24 mouse cellular contexts compared by ENCODE assay signal in the genomic region with DNA sequence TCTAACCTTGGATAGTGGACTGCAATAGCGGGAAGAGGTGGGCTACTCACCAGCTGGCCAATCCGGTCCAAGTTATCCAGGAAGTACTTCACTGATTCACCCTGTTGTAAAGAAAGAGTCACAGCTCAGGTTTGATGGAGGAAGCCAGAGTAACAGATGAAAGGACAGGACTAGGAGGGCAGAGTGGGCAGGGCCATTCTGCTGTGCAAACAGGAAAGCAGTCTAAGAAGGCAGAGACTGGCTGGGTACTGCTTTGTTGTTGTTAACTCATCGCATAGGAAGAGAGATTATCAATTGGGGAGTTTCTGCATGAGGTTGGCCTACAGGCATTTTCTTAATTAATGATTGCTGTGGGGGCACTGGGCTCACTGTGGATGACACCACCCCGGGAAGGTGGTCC. TPM values are rescaled to one million over a fixed set of nuclear protein-coding genes. Genes with fewer than 3 reads are reported as not detected.
DNase-seq lines count a peak whose midpoint lies in the region; ATAC-seq and TF ChIP-seq lines count a peak whose summit lies in the region.
"Had no signal": no experiment of that assay in that cellular context is flagged by ENCODE, and none has a peak within 500 bp of the region (broad histone marks: within the 10 kb centered on the region; RNA-seq: fewer than 3 reads in every experiment).

No protein-coding gene starts in this region.

- no peaks in the 10 kb centered on the region for H3K27me3 ChIP-seq in lung, postnatal 0 days (replicated peaks; ENCODE audit: insufficient read depth, low read length)
- no peaks in the 10 kb centered on the region for H3K27me3 ChIP-seq in kidney, embryonic 14.5 days (ENCODE audit: control insufficient read depth, insufficient read depth, low read length)
- H3K27me3 ChIP-seq: heart, embryonic 13.5 days; limb, embryonic 12.5 days; midbrain, embryonic 15.5 days; Patski had no signal

- TF ChIP-seq EP300 in lung, postnatal 0 days (IDR thresholded peaks at IDR 0.05): no peak

- H3K4me3 ChIP-seq in lung, postnatal 0 days (ENCODE audit: low read depth, low read length): no peak overlapping the region
- H3K4me3 ChIP-seq in kidney, embryonic 14.5 days (ENCODE audit: low read length): no peak overlapping the region
- H3K4me3 ChIP-seq: heart, embryonic 13.5 days; left cerebral cortex, adult 2 months; limb, embryonic 12.5 days; midbrain, embryonic 15.5 days had no signal

- DNase-seq in lung, postnatal 0 days (ENCODE audit: low spot score): no peak
- DNase-seq in lung, adult 18-20 months: no peak
- peak; percentile 15 for DNase-seq in T-cell, adult 2 months (ENCODE audit: low spot score)
- DNase-seq in frontal cortex, postnatal 25 days (ENCODE audit: low spot score in 2 of 2): no peak
- DNase-seq: adrenal gland, postnatal 25 days; cerebellum, adult 8-10 months; cerebellum, postnatal 36 days; heart, postnatal 10 days; kidney, adult 9 months; kidney, postnatal 14 days; lung, postnatal 10 days; right cerebral cortex, adult 18-20 months; right cerebral cortex, postnatal 4 days; thymus, postnatal 4 days had no signal

- H3K36me3 ChIP-seq in lung, postnatal 0 days (ENCODE audit: insufficient read depth, low read length): peaks cover 26% of the 10 kb centered on the region
- H3K36me3 ChIP-seq in kidney, embryonic 14.5 days (ENCODE audit: control insufficient read depth, insufficient read depth, low read length): peaks cover 34% of the 10 kb centered on the region

- TF ChIP-seq CTCF in lung, postnatal 0 days (IDR thresholded peaks at IDR 0.05): no peak

- WGBS in lung, postnatal 0 days: 70% methylated on average over 4 of the region's 4 CpGs
- 84% methylated on average over 4 of the region's 4 CpGs for WGBS in kidney, embryonic 14.5 days

- H3K4me2 ChIP-seq in lung, postnatal 0 days (replicated peaks; ENCODE audit: low read depth, low read length): no peak overlapping the region
- no peak overlapping the region for H3K4me2 ChIP-seq in kidney, embryonic 14.5 days (replicated peaks; ENCODE audit: low read depth, low read length)
- H3K4me2 ChIP-seq: heart, embryonic 13.5 days; limb, embryonic 12.5 days; midbrain, embryonic 15.5 days had no signal

- no peaks in the 10 kb centered on the region for H3K9me3 ChIP-seq in lung, postnatal 0 days (ENCODE audit: low read length)
- no peaks in the 10 kb centered on the region for H3K9me3 ChIP-seq in kidney, embryonic 14.5 days (ENCODE audit: control insufficient read depth, low read length)
- H3K9me3 ChIP-seq: heart, embryonic 13.5 days; limb, embryonic 12.5 days; midbrain, embryonic 15.5 days had no signal

- no peaks in the 10 kb centered on the region; the same call in 1 of the 2 replicates for H3K4me1 ChIP-seq in lung, postnatal 0 days (ENCODE audit: insufficient read depth, low read depth, low read length)
- peaks cover 3% of the 10 kb centered on the region for H3K4me1 ChIP-seq in kidney, embryonic 14.5 days (ENCODE audit: control insufficient read depth, insufficient read depth, low read length)

- H3K27ac ChIP-seq in lung, postnatal 0 days (ENCODE audit: low read length): peak overlapping the region; percentile 26; the same call in 1 of the 2 replicates
- H3K27ac ChIP-seq in kidney, embryonic 14.5 days (ENCODE audit: low read depth, low read length): no peak overlapping the region
- H3K27ac ChIP-seq: heart, embryonic 13.5 days; midbrain, embryonic 15.5 days had no signal

- no peak for ATAC-seq in lung, postnatal 0 days
- peak; percentile 76 for ATAC-seq in inflammation-experienced regulatory T-cells, adult 6 months
- no peak for ATAC-seq in kidney, embryonic 14.5 days (ENCODE audit: low FRiP score, low TSS enrichment)
- ATAC-seq: forebrain, embryonic 14.5 days; hindbrain, embryonic 16.5 days; intestine, postnatal 0 days; midbrain, embryonic 15.5 days; Patski had no signal

- H3K9ac ChIP-seq in lung, postnatal 0 days (replicated peaks; ENCODE audit: low read depth): no peak overlapping the region
- H3K9ac ChIP-seq in kidney, embryonic 14.5 days (ENCODE audit: low read depth, low read length): no peak overlapping the region
- H3K9ac ChIP-seq: heart, embryonic 13.5 days; limb, embryonic 12.5 days; midbrain, embryonic 15.5 days had no signal

RNA-seq across cellular contexts. Expression of gene Amz1, which starts 38.6 kb away (rescaled TPM):
- polyA plus RNA-seq in lung, postnatal 0 days (2015; fragmentation: Nextera tagmentation; extraction: Ambion mirVana): 2.7 and 3.3 TPM in 2 replicates
- polyA plus RNA-seq in inflammation-experienced regulatory T-cells, adult 6 months (2017; shearing (Covaris generic)): under 1 TPM; 0.41 to 0.50 (median 0.44) TPM
- polyA plus RNA-seq in kidney, embryonic 14.5 days (2014; fragmentation: Nextera tagmentation; extraction: Ambion mirVana): 1.1 and 1.5 TPM in 2 replicates

RNA-seq across cellular contexts. Expression of gene Brat1, which starts 57.7 kb away (rescaled TPM):
- polyA plus RNA-seq in lung, postnatal 0 days (2015; fragmentation: Nextera tagmentation; extraction: Ambion mirVana): 15.2 and 16.1 TPM in 2 replicates
- polyA plus RNA-seq in inflammation-experienced regulatory T-cells, adult 6 months (2017; shearing (Covaris generic)): 10 to 100 TPM; 14.0 to 14.1 (median 14.1) TPM
- polyA plus RNA-seq in kidney, embryonic 14.5 days (2014; fragmentation: Nextera tagmentation; extraction: Ambion mirVana): 12.0 and 14.6 TPM in 2 replicates
